Mouse (Mus musculus): Measurements from ENCODE around the gene Rbms2. TPM values are rescaled to one million over a fixed set of nuclear protein-coding genes. Genes with fewer than 3 reads are reported as not detected.

Gene Rbms2
- polyA plus RNA-seq, 1 experiment from 2014 or later: 27.0 TPM

GRCm38 (mm10) chr10:128148789-128149365 is 31.2 kb downstream of the Rbms2 start:
- H3K4me2 ChIP-seq (ENCODE audit: low read length): peak overlapping the region; percentile 18; the same call in 1 of the 2 replicates
- WGBS: 71% methylated on average over 5 of the region's 5 CpGs
- H3K9me3 ChIP-seq (replicated peaks; ENCODE audit: low read length): no peaks in the 10 kb centered on the region
- peaks cover 11% of the 10 kb centered on the region for H3K36me3 ChIP-seq (ENCODE audit: insufficient read depth, low read length)
- peak overlapping the region; percentile 80 for H3K27ac ChIP-seq
- H3K4me3 ChIP-seq (replicated peaks; ENCODE audit: low read depth, low read length): no peak overlapping the region
- H3K27me3 ChIP-seq (ENCODE audit: insufficient read depth, low read length): no peaks in the 10 kb centered on the region
- H3K4me1 ChIP-seq (replicated peaks; ENCODE audit: insufficient read depth, low read length): peaks cover 7% of the 10 kb centered on the region; the same call in 1 of the 2 replicates
- no peak overlapping the region for H3K9ac ChIP-seq (ENCODE audit: low read depth, low read length)
- TF ChIP-seq CTCF (IDR thresholded peaks at IDR 0.05; ENCODE audit: low read depth): no peak
- DNase-seq (ENCODE audit: low spot score): no peak
- no peak for ATAC-seq (replicated peaks; ENCODE audit: low FRiP score, low read depth)

- Histone ChIP-seq H3K9me3 (replicated peaks; ENCODE audit: low read length) (no peaks in the 10 kb centered on the region), H3K4me2 (ENCODE audit: low read length) (no peak overlapping the region), H3K4me3 (replicated peaks; ENCODE audit: low read depth, low read length) (no peak overlapping the region), H3K36me3 (ENCODE audit: insufficient read depth, low read length) (peaks cover 34% of the 10 kb centered on the region), H3K4me1 (replicated peaks; ENCODE audit: insufficient read depth, low read length) (peaks cover 4% of the 10 kb centered on the region; the same call in 1 of the 2 replicates), H3K9ac (ENCODE audit: low read depth, low read length) (0 out of 2 replicates have a peak overlapping the region, but pooled peaks have one; percentile 13), H3K27me3 (ENCODE audit: insufficient read depth, low read length) (no peaks in the 10 kb centered on the region), H3K27ac (no peak overlapping the region)
- DNase-seq (ENCODE audit: low spot score): no peak
- no peak for TF ChIP-seq CTCF (IDR thresholded peaks at IDR 0.05; ENCODE audit: low read depth)
- no peak for ATAC-seq (replicated peaks; ENCODE audit: low FRiP score, low read depth)
- 74% methylated on average over 2 of the region's 2 CpGs for WGBS
These were observed 35.1 kb downstream of the Rbms2 start for GRCm38 (mm10) chr10:128144961-128145360.

- Histone ChIP-seq H3K27ac (no peak overlapping the region), H3K4me2 (ENCODE audit: low read length) (no peak overlapping the region), H3K4me3 (replicated peaks; ENCODE audit: low read depth, low read length) (no peak overlapping the region), H3K27me3 (ENCODE audit: insufficient read depth, low read length) (no peaks in the 10 kb centered on the region), H3K9me3 (replicated peaks; ENCODE audit: low read length) (no peaks in the 10 kb centered on the region), H3K4me1 (replicated peaks; ENCODE audit: insufficient read depth, low read length) (no peaks in the 10 kb centered on the region), H3K36me3 (ENCODE audit: insufficient read depth, low read length) (peaks cover 39% of the 10 kb centered on the region), H3K9ac (ENCODE audit: low read depth, low read length) (no peak overlapping the region)
- ATAC-seq (replicated peaks; ENCODE audit: low FRiP score, low read depth) (no peak), DNase-seq (ENCODE audit: low spot score) (no peak)
- no peak for TF ChIP-seq CTCF (IDR thresholded peaks at IDR 0.05; ENCODE audit: low read depth)
- 46% methylated on average over 4 of the region's 4 CpGs for WGBS
These were observed 36.4 kb downstream of the Rbms2 start for GRCm38 (mm10) chr10:128143659-128144058.

GRCm38 (mm10) chr10:128142165-128142564 is 37.9 kb downstream of the Rbms2 start:
- peak; percentile 33 for DNase-seq (ENCODE audit: low spot score)
- no peak for ATAC-seq (replicated peaks; ENCODE audit: low FRiP score, low read depth)
- no peaks in the 10 kb centered on the region for H3K4me1 ChIP-seq (replicated peaks; ENCODE audit: insufficient read depth, low read length)
- no peaks in the 10 kb centered on the region for H3K9me3 ChIP-seq (replicated peaks; ENCODE audit: low read length)
- no peak overlapping the region for H3K27ac ChIP-seq
- no peak overlapping the region for H3K4me3 ChIP-seq (replicated peaks; ENCODE audit: low read depth, low read length)
- TF ChIP-seq CTCF (IDR thresholded peaks at IDR 0.05; ENCODE audit: low read depth): peak; percentile 46
- H3K36me3 ChIP-seq (ENCODE audit: insufficient read depth, low read length): peaks cover 48% of the 10 kb centered on the region
- H3K4me2 ChIP-seq (ENCODE audit: low read length): no peak overlapping the region
- WGBS: 70% methylated on average over 2 of the region's 2 CpGs
- H3K9ac ChIP-seq (ENCODE audit: low read depth, low read length): no peak overlapping the region
- H3K27me3 ChIP-seq (ENCODE audit: insufficient read depth, low read length): no peaks in the 10 kb centered on the region

- H3K27me3 ChIP-seq (ENCODE audit: insufficient read depth, low read length): no peaks in the 10 kb centered on the region
- no peaks in the 10 kb centered on the region for H3K9me3 ChIP-seq (replicated peaks; ENCODE audit: low read length)
- peaks cover 48% of the 10 kb centered on the region for H3K36me3 ChIP-seq (ENCODE audit: insufficient read depth, low read length)
- ATAC-seq (replicated peaks; ENCODE audit: low FRiP score, low read depth) (no peak), DNase-seq (ENCODE audit: low spot score) (peak; percentile 82)
- WGBS: 67% methylated on average over 12 of the region's 12 CpGs
- no peak overlapping the region for H3K27ac ChIP-seq
- no peaks in the 10 kb centered on the region for H3K4me1 ChIP-seq (replicated peaks; ENCODE audit: insufficient read depth, low read length)
- H3K4me2 ChIP-seq (ENCODE audit: low read length): no peak overlapping the region
- peak; percentile 78 for TF ChIP-seq CTCF (IDR thresholded peaks at IDR 0.05; ENCODE audit: low read depth)
- no peak overlapping the region for H3K9ac ChIP-seq (ENCODE audit: low read depth, low read length)
- no peak overlapping the region for H3K4me3 ChIP-seq (replicated peaks; ENCODE audit: low read depth, low read length)
These were observed 39.7 kb downstream of the Rbms2 start for GRCm38 (mm10) chr10:128140236-128140952.

- Histone ChIP-seq H3K27me3 (ENCODE audit: insufficient read depth, low read length) (no peaks in the 10 kb centered on the region), H3K4me2 (ENCODE audit: low read length) (no peak overlapping the region), H3K4me1 (replicated peaks; ENCODE audit: insufficient read depth, low read length) (no peaks in the 10 kb centered on the region), H3K27ac (no peak overlapping the region), H3K9ac (ENCODE audit: low read depth, low read length) (no peak overlapping the region), H3K9me3 (replicated peaks; ENCODE audit: low read length) (no peaks in the 10 kb centered on the region), H3K36me3 (ENCODE audit: insufficient read depth, low read length) (peaks cover 47% of the 10 kb centered on the region; the same call in 1 of the 2 replicates), H3K4me3 (replicated peaks; ENCODE audit: low read depth, low read length) (no peak overlapping the region)
- TF ChIP-seq CTCF (IDR thresholded peaks at IDR 0.05; ENCODE audit: low read depth): no peak
- ATAC-seq (replicated peaks; ENCODE audit: low FRiP score, low read depth) (no peak), DNase-seq (ENCODE audit: low spot score) (no peak)
- WGBS: 85% methylated on average over 6 of the region's 6 CpGs
These were observed 44.7 kb downstream of the Rbms2 start for GRCm38 (mm10) chr10:128135374-128135773.

Data from kidney, postnatal 0 days (tissue).